Mouse (Mus musculus) small intestine, adult 2 months (tissue): ENCODE measurements around the gene Daam1.

Experiments
- CTCF ChIP-seq: fragments of 200-500 bp; IDR thresholded peaks from 2 replicates; pipeline ENCODE4 v1.5.1; 2012; ENCODE audit warnings: low read depth, mild to moderate bottlenecking, control low read depth, inconsistent platforms, low read length, moderate library complexity, mixed read lengths; ENCODE audit not compliant: insufficient replicate concordance, insufficient read length; ENCODE audit errors: extremely low read depth
- POLR2A ChIP-seq: fragments of 200-500 bp; IDR thresholded peaks from 2 replicates; pipeline ENCODE4 v1.6.1; 2012; ENCODE audit warnings: low read depth, mild to moderate bottlenecking, control low read depth, inconsistent platforms, low read length, moderate library complexity

DNA sequence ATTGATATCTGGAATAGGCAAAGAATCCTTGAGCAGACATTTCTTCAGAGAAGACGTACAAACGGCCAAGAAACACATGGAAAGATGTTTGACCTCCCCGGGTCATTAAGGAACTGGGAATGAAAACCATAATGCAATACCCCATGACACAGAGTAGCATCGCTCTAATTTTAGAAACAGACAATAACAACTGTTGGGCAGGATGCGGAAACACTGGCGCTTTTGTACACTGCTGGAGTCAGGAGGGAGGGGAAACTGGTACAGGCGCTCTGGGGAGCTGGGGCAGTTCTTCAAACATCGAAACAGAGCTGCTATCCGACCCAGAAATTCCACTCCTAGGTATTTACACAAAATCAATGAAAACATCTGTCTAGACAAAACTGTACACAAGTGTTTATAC, 23.6 kb upstream of the Daam1 start:
- TF ChIP-seq CTCF (no peak), POLR2A (no peak)
